Mouse (Mus musculus): ENCODE data around the gene Dennd2d.

DNA sequence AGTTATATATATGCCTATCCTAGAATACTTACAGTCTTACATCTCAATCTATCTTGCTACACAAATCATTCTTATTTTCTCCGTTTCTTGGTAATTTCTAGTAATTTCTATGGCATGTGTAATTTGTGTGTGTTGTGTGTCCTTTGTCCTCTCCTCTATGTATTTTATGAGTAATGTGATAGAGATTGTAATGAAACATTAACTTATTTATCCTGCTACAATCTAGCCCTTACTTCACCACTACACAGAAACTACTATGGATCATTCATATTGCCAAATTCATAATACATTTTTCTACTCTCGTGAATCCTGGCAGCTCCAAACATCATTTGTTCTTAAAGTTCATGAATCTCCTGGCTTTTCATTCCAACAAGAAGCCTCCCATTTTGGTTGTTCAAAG lies 45.8 kb downstream of the Dennd2d start:
- TF ChIP-seq TAL1 (IDR thresholded peaks at IDR 0.05; ENCODE audit: low read length) (no peak), GATA1 (IDR thresholded peaks at IDR 0.05; ENCODE audit: low read length) (no peak)
